ENCODE assay signal across 8 mouse cellular contexts in the genomic region with DNA sequence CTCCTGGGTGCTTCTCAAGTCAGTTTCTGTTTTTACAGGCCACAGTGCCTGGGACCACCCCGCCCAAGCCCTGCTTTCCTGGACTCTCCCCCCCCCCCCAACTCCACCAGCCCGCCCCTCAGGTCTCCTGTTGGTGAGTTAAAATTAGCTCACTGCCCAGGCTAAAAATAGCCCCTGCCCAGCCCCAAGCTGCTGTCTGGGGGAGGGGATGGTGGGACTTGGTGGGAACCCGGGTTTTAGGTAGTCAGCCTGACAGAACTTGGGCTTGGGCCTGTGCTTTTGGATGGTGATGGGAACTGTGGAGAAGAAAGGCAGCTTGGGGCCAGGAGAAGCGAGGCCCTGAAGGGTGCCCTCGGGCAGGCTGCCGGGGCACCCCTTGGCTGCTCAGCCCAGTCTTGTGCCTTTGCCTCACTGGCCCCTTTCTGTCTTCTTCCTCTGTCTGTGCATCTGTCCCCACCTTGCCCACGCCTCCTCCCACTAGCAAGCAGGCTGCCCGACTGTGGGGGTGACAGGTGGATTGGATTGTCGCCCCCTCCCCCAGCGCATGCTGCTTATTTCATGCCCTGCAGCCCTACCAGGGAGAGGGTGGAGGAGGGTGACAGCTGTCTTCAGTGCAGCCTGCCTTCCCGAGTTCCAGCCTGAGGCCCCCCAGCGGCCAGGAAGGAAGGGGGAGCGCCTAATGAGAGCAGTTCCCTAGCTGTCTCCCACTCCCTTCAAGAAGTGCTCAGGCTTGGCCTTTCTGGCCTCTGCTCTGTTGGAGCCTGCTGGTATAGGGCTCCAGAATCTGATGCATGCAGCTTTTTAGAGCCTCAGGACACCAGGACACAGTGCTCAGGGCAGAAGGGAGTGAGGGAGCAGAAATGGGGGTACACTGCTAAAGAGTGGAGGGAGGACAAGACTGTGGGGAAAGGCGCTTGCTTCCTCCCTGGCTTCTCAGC. TPM values are rescaled to one million over a fixed set of nuclear protein-coding genes. Genes with fewer than 3 reads are reported as not detected.
DNase-seq lines count a peak whose midpoint lies in the region; ATAC-seq and TF ChIP-seq lines count a peak whose summit lies in the region.

No protein-coding gene starts in this region.

- TF ChIP-seq POLR2A in embryonic fibroblast, embryonic 13.5 days (IDR thresholded peaks at IDR 0.05; ENCODE audit: low read depth, low read length): no peak

- H3K9ac ChIP-seq in lung, embryonic 15.5 days: 0 out of 2 replicates have a peak overlapping the region, but pooled peaks have one; percentile 8
- peak overlapping the region; percentile 80 for H3K9ac ChIP-seq in heart, embryonic 16.5 days (ENCODE audit: low read length)
- H3K9ac ChIP-seq in midbrain, embryonic 11.5 days (ENCODE audit: low read length): peak overlapping the region; percentile 24

- H3K27ac ChIP-seq in lung, embryonic 15.5 days: peak overlapping the region; percentile 73
- H3K27ac ChIP-seq in embryonic fibroblast, embryonic 13.5 days (ENCODE audit: insufficient read depth, low read length): peak overlapping the region; percentile 44; the same call in 1 of the 2 replicates
- peak overlapping the region; percentile 100 for H3K27ac ChIP-seq in heart, embryonic 16.5 days (ENCODE audit: low read length)
- H3K27ac ChIP-seq in midbrain, embryonic 11.5 days (ENCODE audit: low read depth, low read length): peak overlapping the region; percentile 63

- no peaks in the 10 kb centered on the region for H3K9me3 ChIP-seq in lung, embryonic 15.5 days
- no peaks in the 10 kb centered on the region for H3K9me3 ChIP-seq in heart, embryonic 16.5 days (replicated peaks; ENCODE audit: control insufficient read depth, low read length)
- no peaks in the 10 kb centered on the region for H3K9me3 ChIP-seq in midbrain, embryonic 11.5 days (ENCODE audit: control insufficient read depth, low read length)

- H3K4me1 ChIP-seq in lung, embryonic 15.5 days: peaks cover 56% of the 10 kb centered on the region
- H3K4me1 ChIP-seq in embryonic fibroblast, embryonic 13.5 days (ENCODE audit: control insufficient read depth, insufficient read depth, low read length): peaks cover 24% of the 10 kb centered on the region
- H3K4me1 ChIP-seq in heart, embryonic 16.5 days (ENCODE audit: control insufficient read depth, insufficient read depth, low read length): peaks cover 70% of the 10 kb centered on the region
- H3K4me1 ChIP-seq in midbrain, embryonic 11.5 days (ENCODE audit: control insufficient read depth, insufficient read depth, low read length): peaks cover 53% of the 10 kb centered on the region

- no peaks in the 10 kb centered on the region for H3K27me3 ChIP-seq in lung, embryonic 15.5 days
- H3K27me3 ChIP-seq in heart, embryonic 16.5 days (ENCODE audit: control insufficient read depth, insufficient read depth, low read length): no peaks in the 10 kb centered on the region
- H3K27me3 ChIP-seq in midbrain, embryonic 11.5 days (ENCODE audit: control insufficient read depth, insufficient read depth, low read length): no peaks in the 10 kb centered on the region

- no peak overlapping the region for H3K4me3 ChIP-seq in lung, embryonic 15.5 days
- H3K4me3 ChIP-seq in embryonic fibroblast, embryonic 13.5 days (ENCODE audit: insufficient read depth, low read length): no peak overlapping the region
- peak overlapping the region; percentile 45 for H3K4me3 ChIP-seq in heart, embryonic 16.5 days (ENCODE audit: low read length)
- no peak overlapping the region for H3K4me3 ChIP-seq in midbrain, embryonic 11.5 days (ENCODE audit: low read depth, low read length)

- WGBS in lung, embryonic 15.5 days: 24% methylated on average over 14 of the region's 14 CpGs
- WGBS in heart, embryonic 16.5 days: 11% methylated on average over 13 of the region's 14 CpGs
- WGBS in midbrain, embryonic 11.5 days: 16% methylated on average over 14 of the region's 14 CpGs

- H3K4me2 ChIP-seq in lung, embryonic 15.5 days: peak overlapping the region; percentile 41
- H3K4me2 ChIP-seq in heart, embryonic 16.5 days (ENCODE audit: low read depth, low read length): peak overlapping the region; percentile 77
- H3K4me2 ChIP-seq in midbrain, embryonic 11.5 days: 0 out of 2 replicates have a peak overlapping the region, but pooled peaks have one; percentile 15

- ATAC-seq in lung, embryonic 15.5 days (ENCODE audit: borderline replicate concordance, extremely low read depth, low FRiP score, low TSS enrichment): peak; percentile 17; the same call in 1 of the 2 replicates
- peak; percentile 79 for ATAC-seq in heart, embryonic 16.5 days (replicated peaks; ENCODE audit: extremely low read depth, insufficient read depth, low FRiP score)
- peak; percentile 56 for ATAC-seq in midbrain, embryonic 11.5 days (ENCODE audit: low FRiP score)

- 0 out of 2 replicates have a peak, but pooled peaks cover under 1% of the 10 kb centered on the region for H3K36me3 ChIP-seq in lung, embryonic 15.5 days
- H3K36me3 ChIP-seq in heart, embryonic 16.5 days (ENCODE audit: control insufficient read depth, insufficient read depth): no peaks in the 10 kb centered on the region
- H3K36me3 ChIP-seq in midbrain, embryonic 11.5 days (ENCODE audit: control insufficient read depth, insufficient read depth, low read length): no peaks in the 10 kb centered on the region

- no peak for DNase-seq in lung, postnatal 25 days (ENCODE audit: low spot score)
- peak; percentile 75 to 79 for DNase-seq in layer of hippocampus, postnatal 36 days
- DNase-seq in midbrain, embryonic 11.5 days (ENCODE audit: low spot score, missing footprints): peak; percentile 88
- DNase-seq in thymus, adult 18-20 months: peak; percentile 36 to 66
- DNase-seq in Muller cell, postnatal 12 days (ENCODE audit: inconsistent ontology term): no peak

- peak; percentile 1; the same call in 1 of the 2 replicates for TF ChIP-seq CTCF in embryonic fibroblast, embryonic 13.5 days (IDR thresholded peaks at IDR 0.05; ENCODE audit: borderline replicate concordance, insufficient read depth, low read length)

RNA-seq across cellular contexts. Expression of a gene that starts 8.2 kb away (rescaled TPM):
- polyA plus RNA-seq in lung, embryonic 15.5 days (2015; fragmentation: Nextera tagmentation; extraction: Ambion mirVana): 16.7 and 20.4 TPM in 2 replicates
- polyA plus RNA-seq in embryonic fibroblast, embryonic 13.5 days (2011; ENCODE audit: insufficient read length, low read depth, missing spikeins): 49.1 and 57.0 TPM in 2 replicates
- 40.5 and 44.7 TPM in 2 replicates for polyA plus RNA-seq in heart, embryonic 16.5 days (2015; fragmentation: Nextera tagmentation; extraction: Ambion mirVana)
- total RNA-seq in layer of hippocampus, postnatal 36 days (2021): 100 to 1,000 TPM; 191 to 207 TPM
- 9.0 and 10.9 TPM in 2 replicates for polyA plus RNA-seq in midbrain, embryonic 11.5 days (2014; fragmentation: Nextera tagmentation; extraction: Ambion mirVana)

Comparison
In these comparisons a context has a peak if more than half of its experiments do, and no peak if none do; other contexts are left out.
1. ATAC-seq: peak in every context shown above with its lines; median percentile 79 in heart, embryonic 16.5 days; 56 in midbrain, embryonic 11.5 days; 17 in lung, embryonic 15.5 days.
2. H3K27ac ChIP-seq: peak in every context shown above with its lines; median percentile 100 in heart, embryonic 16.5 days; 73 in lung, embryonic 15.5 days; 63 in midbrain, embryonic 11.5 days; 44 in embryonic fibroblast, embryonic 13.5 days.
3. H3K4me2 ChIP-seq: peak in every context shown above with its lines; median percentile 77 in heart, embryonic 16.5 days; 41 in lung, embryonic 15.5 days; 15 in midbrain, embryonic 11.5 days.
4. H3K9ac ChIP-seq: peak in every context shown above with its lines; median percentile 80 in heart, embryonic 16.5 days; 24 in midbrain, embryonic 11.5 days; 8 in lung, embryonic 15.5 days.
5. DNase-seq: peak in layer of hippocampus, postnatal 36 days (2 of 2), midbrain, embryonic 11.5 days (single experiment) and thymus, adult 18-20 months (2 of 2); none in lung, postnatal 25 days (single experiment) and Muller cell, postnatal 12 days (single experiment).